Mouse (Mus musculus): ENCODE measurements around the gene Cdc16.
"Not testable (repeated sequence)": the region's sequence is repeated elsewhere in the genome, so short reads cannot be mapped to it uniquely, and the experiment has no call there.

The Cdc16 gene

DNA sequence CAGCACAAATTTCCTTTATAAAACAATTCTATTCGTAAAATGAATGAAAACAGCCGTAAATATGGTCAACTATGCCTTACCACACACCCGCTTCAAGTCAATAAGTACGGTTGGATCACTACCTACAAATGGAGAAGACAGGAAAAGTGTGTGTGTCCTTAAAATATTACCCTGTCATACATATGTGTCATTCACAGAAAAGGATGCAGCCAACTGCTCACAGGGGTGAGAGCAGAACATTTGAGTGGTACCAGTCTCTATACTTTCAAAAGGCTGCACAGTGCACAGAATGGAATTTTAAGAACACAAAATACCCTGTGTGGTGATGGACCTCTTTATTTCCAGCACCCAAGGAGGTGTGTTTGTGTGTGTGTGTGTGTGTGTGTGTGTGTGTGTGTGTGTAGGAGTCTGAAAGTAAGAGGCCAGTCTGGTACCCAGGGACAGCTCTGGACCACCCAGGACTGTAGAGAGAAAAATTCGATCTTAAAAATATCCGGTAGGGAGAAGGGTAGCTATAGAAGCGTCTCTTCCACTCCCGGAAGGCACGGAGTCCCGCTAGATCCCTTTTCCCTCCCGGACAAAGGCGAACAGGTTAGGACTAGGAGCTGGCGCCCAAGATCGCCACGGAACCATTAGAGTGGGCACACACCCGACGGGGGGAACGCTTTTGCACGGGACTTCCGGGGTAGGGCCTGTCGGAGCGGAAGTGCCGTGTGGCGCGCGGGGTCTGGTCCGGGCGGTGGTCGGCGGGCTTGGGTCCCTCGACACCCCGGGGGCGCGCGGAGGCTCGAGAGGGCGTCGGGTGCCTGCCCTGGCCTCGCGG, at the start of gene Cdc16:
Gene Cdc16, plus strand, starts transcription at position 695 of the 823 bp plus-strand sequence.
- peak; percentile 94 for DNase-seq

DNA sequence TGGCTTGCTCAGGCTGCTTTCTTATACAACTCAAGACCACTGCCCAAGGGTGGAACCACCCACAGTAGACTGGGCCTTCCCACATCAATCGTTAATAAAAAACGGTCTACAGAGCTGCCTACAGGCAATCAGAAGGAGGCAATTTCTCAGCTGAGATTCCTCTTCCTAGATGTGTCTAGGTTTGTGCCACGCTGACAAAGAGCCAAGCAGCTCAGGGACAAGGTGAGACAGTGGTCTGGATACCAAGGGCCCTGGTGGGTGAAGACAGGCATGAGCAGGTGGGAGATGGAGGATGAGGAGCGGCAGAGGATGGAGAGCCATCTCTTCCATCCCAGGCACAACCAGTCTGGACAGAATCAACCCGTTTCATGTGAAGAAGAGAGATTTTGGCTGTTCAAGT, 49.0 kb upstream of the Cdc16 start:
- DNase-seq = no peak

GRCm38 (mm10) chr8:13718980-13719379, 38.5 kb upstream of the Cdc16 start:
- DNase-seq = no peak

DNA sequence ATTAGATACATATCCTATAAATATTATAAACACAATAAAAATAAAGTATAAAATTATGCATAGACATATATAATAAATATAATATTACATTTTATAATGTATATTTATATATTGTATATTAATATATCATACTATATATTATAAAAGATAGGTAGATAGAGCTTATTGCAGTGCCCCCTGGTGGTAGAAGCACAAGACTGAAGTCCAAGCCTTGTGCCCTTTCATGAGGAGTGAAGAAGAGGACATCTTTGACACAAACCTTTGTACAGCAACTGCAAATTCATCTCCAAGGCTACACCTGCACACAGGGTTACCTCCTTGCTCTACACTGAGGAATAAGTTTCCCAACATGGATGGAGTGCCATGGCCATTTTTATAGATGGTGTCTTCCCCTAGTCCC, 31.8 kb upstream of the Cdc16 start:
- DNase-seq = peak; percentile 71

DNA sequence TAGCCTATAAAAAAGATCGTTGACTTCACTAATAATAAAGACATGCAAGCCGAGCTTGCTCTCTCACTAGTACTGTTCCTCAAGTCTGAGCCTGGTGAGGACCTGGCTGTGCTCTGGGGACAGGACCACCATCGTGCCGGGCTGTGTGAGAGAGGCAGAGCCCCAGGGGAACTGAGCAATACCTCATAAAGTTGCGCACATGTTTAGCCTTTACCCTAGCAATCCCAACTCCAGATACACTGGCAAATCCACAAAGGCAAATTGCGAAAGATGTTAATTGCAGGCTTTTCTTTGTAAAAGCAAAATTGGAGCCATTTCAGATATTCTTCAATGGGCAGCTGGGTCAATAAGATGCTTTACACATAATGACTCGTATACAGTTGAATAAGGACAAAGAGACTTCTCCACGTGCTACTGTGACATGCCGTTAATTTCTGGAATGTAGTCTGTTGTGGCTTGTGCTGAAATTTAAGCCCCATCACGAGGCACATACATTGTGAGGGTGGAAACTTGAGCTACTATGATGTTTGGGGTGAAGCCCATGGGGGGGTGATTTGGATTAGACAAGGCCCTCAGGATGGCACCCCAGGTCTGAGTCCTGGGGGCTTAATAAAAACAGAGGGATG, 29.9 kb upstream of the Cdc16 start:
- DNase-seq = no peak

DNA sequence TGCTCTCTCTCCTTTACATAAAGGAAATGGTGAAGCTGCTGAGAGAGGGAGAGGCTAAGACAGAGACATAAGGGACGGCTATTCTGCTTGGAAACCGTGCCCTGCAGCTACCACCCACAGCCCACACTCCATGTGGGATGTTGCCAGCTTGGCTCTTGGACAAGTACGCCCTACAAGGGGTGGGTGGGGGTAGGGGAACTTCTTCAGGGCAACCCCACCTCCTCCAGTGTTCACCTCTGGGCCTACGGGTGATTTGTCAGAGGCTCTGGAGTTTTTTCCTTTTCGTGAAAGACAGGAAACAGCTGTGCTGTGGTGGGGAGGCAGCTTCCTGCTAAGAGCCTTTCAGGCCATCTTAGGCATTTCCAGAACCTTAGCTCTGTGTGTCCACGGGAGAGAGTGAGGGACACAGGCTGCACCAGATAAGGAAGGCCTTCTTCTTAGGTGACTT, 17.1 kb upstream of the Cdc16 start:
- DNase-seq = peak; percentile 21

DNA sequence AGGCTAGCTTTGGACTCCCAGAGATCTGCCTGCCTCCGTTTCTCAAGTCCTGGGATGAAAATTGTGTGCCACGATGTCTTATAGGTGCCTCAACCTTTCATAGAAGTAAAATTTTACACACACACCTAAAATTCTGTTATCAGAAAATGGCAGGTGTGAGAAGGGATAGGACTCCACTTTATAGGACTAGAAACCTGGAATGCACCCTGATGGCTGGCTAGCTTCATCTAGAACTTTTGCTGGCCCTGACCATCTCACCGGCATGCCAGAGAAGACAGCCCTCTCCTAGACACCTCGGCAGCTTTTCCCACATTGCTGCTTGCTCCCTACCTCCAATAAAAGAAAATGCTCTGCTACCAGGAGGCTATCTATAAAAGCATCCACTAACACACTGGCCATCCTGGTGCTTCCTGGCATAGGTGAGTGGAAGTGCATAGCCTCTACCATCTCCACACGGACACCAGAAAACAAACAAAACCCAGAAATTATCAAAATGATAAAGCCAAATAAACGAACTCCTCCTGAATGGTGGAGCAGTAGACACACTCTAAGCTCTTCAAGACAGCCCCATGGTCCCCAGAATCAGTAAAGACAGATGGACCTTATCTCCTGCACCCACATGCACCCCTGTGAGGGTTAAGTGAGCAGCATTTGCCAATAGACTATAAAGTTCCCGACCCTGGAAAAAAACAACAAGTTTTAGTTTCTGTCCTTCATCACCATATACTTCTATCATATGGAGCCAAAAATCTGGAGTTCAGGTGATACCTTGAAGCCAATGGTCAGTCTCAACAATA, 16.5 kb upstream of the Cdc16 start:
- DNase-seq = no peak

DNA sequence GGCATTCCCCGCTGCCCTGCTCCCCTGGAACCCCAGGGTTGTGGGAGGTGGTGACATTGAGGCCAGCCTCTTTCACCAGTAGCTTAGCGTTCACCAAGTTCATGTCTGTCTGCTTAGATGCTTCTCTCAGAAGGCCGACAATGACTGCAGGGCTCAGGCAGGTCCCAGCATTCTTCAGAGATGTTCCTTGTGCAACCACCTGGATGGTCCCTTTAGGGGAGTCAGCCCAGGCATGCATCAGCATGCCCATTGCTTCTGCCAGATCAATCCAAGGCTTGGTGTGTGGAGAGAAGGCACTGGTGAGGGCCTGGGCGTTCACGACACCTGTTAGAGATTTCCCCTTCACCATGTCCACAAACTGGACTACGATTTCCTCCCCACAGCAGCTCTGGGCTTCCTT, 11.3 kb upstream of the Cdc16 start:
- DNase-seq = not testable (repeated sequence)

GRCm38 (mm10) chr8:13747626-13748025, 9.8 kb upstream of the Cdc16 start:
- DNase-seq = peak; percentile 13

- DNase-seq = peak; percentile 78
Observed at GRCm38 (mm10) chr8:13753680-13754079, 3.8 kb upstream of the Cdc16 start.

- DNase-seq = no peak
Observed at GRCm38 (mm10) chr8:13756480-13756879, 996 bp upstream of the Cdc16 start.

GRCm38 (mm10) chr8:13757805-13758727, 590 bp downstream of the Cdc16 start:
- DNase-seq = peak; percentile 67

- DNase-seq = no peak
Observed at GRCm38 (mm10) chr8:13769206-13769605, 11.7 kb downstream of the Cdc16 start.

DNA sequence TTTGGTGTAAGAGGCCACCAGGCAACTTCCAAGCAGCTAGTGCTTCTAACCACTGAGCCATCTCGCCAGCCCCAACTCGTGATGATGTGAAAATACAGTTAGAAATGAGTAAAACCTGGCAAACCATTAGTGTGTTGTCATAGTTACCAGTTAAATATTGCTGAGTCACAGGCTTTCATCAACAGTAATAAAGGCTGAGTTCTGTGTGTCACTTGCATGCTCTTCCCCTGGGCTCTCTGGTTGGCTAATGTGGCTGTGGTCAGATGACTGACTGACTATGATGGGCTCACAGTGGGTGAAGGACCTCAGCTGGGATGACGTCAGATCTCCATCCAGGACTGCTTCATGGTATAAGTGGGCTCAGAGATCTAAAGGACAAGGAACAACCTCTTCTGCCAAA, 23.1 kb downstream of the Cdc16 start:
- DNase-seq = no peak

DNA sequence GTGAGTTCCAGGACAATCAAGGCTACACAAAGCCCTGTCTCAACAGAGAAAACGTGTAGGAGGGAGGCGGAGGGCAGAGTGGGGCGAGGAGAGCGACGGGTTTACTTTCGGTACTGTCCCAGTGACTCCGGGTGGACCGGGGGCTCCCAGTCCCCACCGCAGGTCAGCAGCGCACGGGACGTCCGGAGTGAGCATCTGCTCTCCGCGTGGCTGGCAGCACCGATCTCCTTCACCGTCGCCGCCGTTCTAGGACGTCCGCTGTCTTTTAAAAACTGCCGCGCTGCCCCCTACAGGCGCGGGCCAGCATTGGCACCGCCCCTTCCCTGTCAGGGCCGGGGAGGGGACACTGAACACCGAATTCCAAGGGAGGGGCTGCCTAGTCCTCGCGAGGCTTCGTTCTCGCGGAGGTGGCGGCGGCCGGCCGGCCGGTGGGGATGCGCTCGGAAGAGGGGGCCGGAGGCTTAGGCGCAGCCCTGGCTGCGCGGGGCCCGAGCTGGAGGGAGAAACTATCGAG, 27.8 kb downstream of the Cdc16 start, which contains the start of gene Upf3a:
Gene Upf3a, plus strand, starts transcription at position 366 of the 514 bp plus-strand sequence.
- peak; percentile 97 for DNase-seq

DNA sequence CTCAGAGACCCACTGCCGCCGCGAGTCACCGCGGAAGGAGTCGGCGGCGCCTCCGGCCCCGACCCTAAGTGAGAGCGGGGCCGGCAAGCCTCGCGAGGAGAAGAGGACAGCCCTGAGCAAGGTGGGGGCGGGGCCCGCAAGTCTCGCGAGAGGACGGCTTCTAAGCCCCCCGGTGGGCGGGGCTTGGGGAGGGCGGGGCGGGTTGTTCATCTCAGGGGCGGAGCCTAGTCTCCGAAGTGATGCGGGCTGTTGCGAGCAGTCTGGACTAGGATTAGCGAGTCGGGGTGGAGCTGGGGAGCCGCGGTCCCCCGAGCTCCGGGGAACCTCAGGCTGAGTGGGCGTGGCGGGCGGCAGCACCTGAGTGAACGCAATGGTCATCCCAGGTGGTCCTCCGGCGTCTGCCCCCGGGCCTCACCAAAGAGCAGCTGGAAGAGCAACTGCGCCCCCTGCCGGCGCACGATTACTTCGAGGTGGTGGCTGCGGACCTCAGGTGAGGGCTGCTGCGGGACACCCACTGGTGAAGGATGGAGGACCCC, 28.4 kb downstream of the Cdc16 start:
- peak; percentile 99 for DNase-seq

GRCm38 (mm10) chr8:13789606-13790005, 32.1 kb downstream of the Cdc16 start:
- DNase-seq = no peak

DNA sequence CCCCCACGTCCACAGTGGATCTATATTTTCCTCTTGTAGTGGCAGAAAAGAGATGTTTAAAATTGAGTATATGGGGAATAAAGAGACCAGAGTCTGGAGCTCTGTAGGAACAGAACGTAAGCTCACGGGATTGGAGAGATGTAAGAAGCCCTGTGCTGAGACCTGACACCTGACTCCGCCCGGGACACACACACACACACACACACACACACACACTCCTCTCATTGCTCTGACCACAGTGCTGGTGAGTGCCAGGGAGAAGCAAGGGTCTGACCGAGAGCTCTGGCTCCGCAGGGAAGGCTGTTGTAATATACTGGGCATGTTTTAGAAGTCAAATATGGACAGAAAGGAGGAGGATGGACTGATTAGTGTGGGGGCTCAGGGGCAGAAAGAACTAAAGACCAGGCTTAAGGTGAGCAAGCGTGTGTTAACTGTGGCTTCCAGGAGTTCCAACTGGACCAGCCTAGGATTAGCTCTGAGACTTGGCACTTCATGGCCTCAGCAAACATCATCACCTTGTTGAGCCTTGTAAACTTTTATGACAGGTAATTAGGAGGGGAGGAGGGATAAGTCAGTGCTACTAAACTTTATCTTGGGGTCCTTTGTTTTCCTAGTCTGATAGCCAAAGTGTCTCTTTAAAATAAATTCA, 35.7 kb downstream of the Cdc16 start:
- DNase-seq = no peak

DNA sequence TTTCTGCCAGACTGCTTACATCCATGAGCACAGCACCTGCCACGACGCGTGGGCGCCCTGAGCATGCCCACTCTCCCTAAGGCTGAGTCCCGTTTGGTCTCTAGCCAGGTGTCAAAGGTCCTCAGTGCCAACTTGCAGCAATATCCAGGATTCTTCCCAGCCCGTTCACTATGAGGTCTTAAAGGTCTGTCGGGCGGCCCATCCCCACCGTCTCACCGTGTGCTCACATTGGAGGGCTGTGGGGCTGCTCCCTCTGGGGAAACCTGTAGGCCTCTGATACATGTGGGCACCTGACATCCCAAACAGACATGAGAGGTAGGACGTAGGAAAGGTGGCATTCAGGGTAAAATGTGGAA, 36.2 kb downstream of the Cdc16 start:
- DNase-seq = no peak

- no peak for DNase-seq
Observed at GRCm38 (mm10) chr8:13797676-13798075, 40.2 kb downstream of the Cdc16 start.

DNA sequence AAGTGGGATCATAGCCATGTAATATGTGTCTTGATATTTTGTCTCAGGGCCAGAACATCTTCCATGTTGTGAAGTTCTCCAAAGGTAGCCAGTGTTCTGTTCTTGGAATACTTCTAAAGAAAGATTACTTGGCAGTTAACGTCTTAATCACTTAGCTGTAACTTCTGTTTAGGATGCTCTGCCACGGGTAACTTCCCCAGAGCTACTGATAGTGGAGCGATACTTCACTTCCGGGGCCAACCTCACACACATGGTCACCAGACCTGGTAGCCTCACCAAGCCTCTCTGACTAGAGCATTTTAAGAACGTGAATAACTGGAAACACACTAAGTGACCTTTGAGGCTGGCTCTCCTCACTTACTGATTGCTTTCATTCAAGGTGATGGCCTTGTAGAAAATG, 42.1 kb downstream of the Cdc16 start:
- no peak for DNase-seq

All from embryo, embryonic 11 days (tissue).